8 mouse cellular contexts compared by ENCODE assay signal in genomic region chr7:79617418-79617817, GRCm38 (mm10). TPM values are rescaled to one million over a fixed set of nuclear protein-coding genes. Genes with fewer than 3 reads are reported as not detected.
DNase-seq lines count a peak whose midpoint lies in the region; ATAC-seq lines count a peak whose summit lies in the region.

Rhcg (minus strand) TSS chr7:79617657.

- no peak for DNase-seq in heart, postnatal 36 days
- no peak for DNase-seq in adrenal gland, adult 8-10 months
- peak; percentile 32 for DNase-seq in hindbrain, embryonic 11.5 days (ENCODE audit: low spot score)
- DNase-seq in layer of hippocampus, postnatal 36 days: no peak
- no peak for DNase-seq in thymus, postnatal 0 days (ENCODE audit: low spot score)
- no peak for DNase-seq in gastrocnemius, adult 18-20 months (ENCODE audit: low spot score)

- H3K9ac ChIP-seq in heart, embryonic 16.5 days (ENCODE audit: low read length): no peak within 1 kb of the TSS
- H3K9ac ChIP-seq in hindbrain, embryonic 11.5 days (ENCODE audit: low read depth, low read length): no peak within 1 kb of the TSS
- H3K9ac ChIP-seq in liver, embryonic 16.5 days (ENCODE audit: low read depth, low read length): no peak within 1 kb of the TSS

- no peaks in the 10 kb centered on the region for H3K9me3 ChIP-seq in heart, embryonic 16.5 days (replicated peaks; ENCODE audit: control insufficient read depth, low read length)
- H3K9me3 ChIP-seq in hindbrain, embryonic 11.5 days (ENCODE audit: control insufficient read depth, low read length): no peaks in the 10 kb centered on the region
- no peaks in the 10 kb centered on the region for H3K9me3 ChIP-seq in liver, embryonic 16.5 days (replicated peaks; ENCODE audit: control insufficient read depth, low read length)

- peak within 1 kb of the TSS; percentile 48 for H3K4me2 ChIP-seq in heart, embryonic 16.5 days (ENCODE audit: low read depth, low read length)
- peak within 1 kb of the TSS; percentile 22 for H3K4me2 ChIP-seq in hindbrain, embryonic 11.5 days (replicated peaks; ENCODE audit: low read depth, low read length)
- no peak within 1 kb of the TSS for H3K4me2 ChIP-seq in liver, embryonic 16.5 days (ENCODE audit: low read depth, low read length)

- H3K4me3 ChIP-seq in heart, embryonic 16.5 days (ENCODE audit: low read length): peak within 1 kb of the TSS; percentile 31
- H3K4me3 ChIP-seq in hindbrain, embryonic 11.5 days (ENCODE audit: low read depth, low read length): 0 out of 2 replicates have a peak within 1 kb of the TSS, but pooled peaks have one; percentile 14
- H3K4me3 ChIP-seq in liver, embryonic 16.5 days (ENCODE audit: low read depth, low read length): 0 out of 2 replicates have a peak within 1 kb of the TSS, but pooled peaks have one; percentile 5

- no peak for ATAC-seq in heart, embryonic 16.5 days (replicated peaks; ENCODE audit: extremely low read depth, insufficient read depth, low FRiP score)
- no peak for ATAC-seq in hindbrain, embryonic 11.5 days (ENCODE audit: low FRiP score)
- ATAC-seq in liver, embryonic 16.5 days (ENCODE audit: low read depth): no peak

- intact Hi-C loops in heart, postnatal 36 days (cut with DNase I): no loop called here

- WGBS in heart, embryonic 16.5 days: 7% methylated on average over 33 of the region's 33 CpGs
- WGBS in hindbrain, embryonic 11.5 days: 12% methylated on average over 33 of the region's 33 CpGs
- 7% methylated on average over 33 of the region's 33 CpGs for WGBS in liver, embryonic 16.5 days (ENCODE audit: insufficient replicate concordance)

- no peak within 1 kb of the TSS for H3K27ac ChIP-seq in heart, embryonic 16.5 days (ENCODE audit: low read length)
- no peak within 1 kb of the TSS for H3K27ac ChIP-seq in hindbrain, embryonic 11.5 days (ENCODE audit: low read depth, low read length)
- no peak within 1 kb of the TSS for H3K27ac ChIP-seq in liver, embryonic 16.5 days (ENCODE audit: low read length)

- H3K4me1 ChIP-seq in heart, embryonic 16.5 days (ENCODE audit: control insufficient read depth, insufficient read depth, low read length): no peaks in the 10 kb centered on the region
- H3K4me1 ChIP-seq in hindbrain, embryonic 11.5 days (replicated peaks; ENCODE audit: control insufficient read depth, insufficient read depth, low read length): no peaks in the 10 kb centered on the region
- no peaks in the 10 kb centered on the region for H3K4me1 ChIP-seq in liver, embryonic 16.5 days (ENCODE audit: control insufficient read depth, low read depth, low read length)

- H3K36me3 ChIP-seq in heart, embryonic 16.5 days (ENCODE audit: control insufficient read depth, insufficient read depth): no peaks in the 10 kb centered on the region
- no peaks in the 10 kb centered on the region for H3K36me3 ChIP-seq in hindbrain, embryonic 11.5 days (ENCODE audit: control insufficient read depth, insufficient read depth, low read length)
- H3K36me3 ChIP-seq in liver, embryonic 16.5 days (ENCODE audit: control insufficient read depth, insufficient read depth): no peaks in the 10 kb centered on the region

- H3K27me3 ChIP-seq in heart, embryonic 16.5 days (ENCODE audit: control insufficient read depth, insufficient read depth, low read length): peaks cover 49% of the 10 kb centered on the region
- H3K27me3 ChIP-seq in hindbrain, embryonic 11.5 days (ENCODE audit: control insufficient read depth, insufficient read depth, low read length): peaks cover 21% of the 10 kb centered on the region
- peaks cover 23% of the 10 kb centered on the region for H3K27me3 ChIP-seq in liver, embryonic 16.5 days (ENCODE audit: control insufficient read depth, insufficient read depth, low read depth, low read length)

RNA-seq across cellular contexts. Expression of gene Rhcg, which starts in this region (rescaled TPM):
- 0.20 and 0.21 TPM in 2 replicates for polyA plus RNA-seq in heart, embryonic 16.5 days (2015; fragmentation: Nextera tagmentation; extraction: Ambion mirVana)
- total RNA-seq in heart, postnatal 36 days (2021): not detected
- 10 to 100 TPM; 28.1 to 57.4 (median 34.7) TPM for total RNA-seq in adrenal gland, adult 8-10 months (2022)
- 1.4 and 2.7 TPM in 2 replicates for polyA plus RNA-seq in hindbrain, embryonic 11.5 days (2014; fragmentation: Nextera tagmentation; extraction: Ambion mirVana)
- 0.15 and 0.18 TPM in 2 replicates for polyA plus RNA-seq in liver, embryonic 16.5 days (2015; fragmentation: Nextera tagmentation; extraction: Ambion mirVana)
- total RNA-seq in layer of hippocampus, postnatal 36 days (2021): 1 to 10 TPM; 1.1 to 1.2 TPM
- 0.57 and 0.82 TPM in 2 replicates for polyA plus RNA-seq in thymus, postnatal 0 days (2015; fragmentation: Nextera tagmentation; extraction: Ambion mirVana)
- total RNA-seq in gastrocnemius, adult 18-20 months (2021): not detected

Comparison
In these comparisons a context has a peak if more than half of its experiments do, and no peak if none do; other contexts are left out.
1. RNA of gene Rhcg (total RNA-seq): 28.1 to 57.4 TPM in adrenal gland, adult 8-10 months; 1.1 to 1.2 TPM in layer of hippocampus, postnatal 36 days, not detected in gastrocnemius, adult 18-20 months and not detected in heart, postnatal 36 days; every median in the first group is over 10 times any median in the second.
2. Peak in every context shown above with its lines, with median percentiles within 50 percentile points of each other: H3K4me3 ChIP-seq.